Mouse (Mus musculus): Measurements from ENCODE around the gene Ankrd13d. TPM values are rescaled to one million over a fixed set of nuclear protein-coding genes. Genes with fewer than 3 reads are reported as not detected.

The Ankrd13d gene
- polyA plus RNA-seq, 1 experiment from 2014 or later, result 11.9 TPM

- peak; percentile 14; the same call in 1 of the 2 replicates for ATAC-seq (ENCODE audit: insufficient read depth, low FRiP score)
- Histone ChIP-seq H3K4me2 (ENCODE audit: low read depth, low read length) (no peak overlapping the region), H3K27ac (ENCODE audit: low read length) (no peak overlapping the region), H3K4me1 (ENCODE audit: control insufficient read depth, insufficient read depth, low read length) (peaks cover 22% of the 10 kb centered on the region), H3K4me3 (replicated peaks; ENCODE audit: low read length) (no peak overlapping the region), H3K9me3 (replicated peaks; ENCODE audit: control insufficient read depth, low read length) (no peaks in the 10 kb centered on the region), H3K9ac (ENCODE audit: low read length) (0 out of 2 replicates have a peak overlapping the region, but pooled peaks have one; percentile 16), H3K27me3 (ENCODE audit: control insufficient read depth, insufficient read depth, low read length) (no peaks in the 10 kb centered on the region), H3K36me3 (ENCODE audit: control insufficient read depth, insufficient read depth, low read length) (no peaks in the 10 kb centered on the region)
- WGBS, result 15% methylated on average over 8 of the region's 8 CpGs
Observed at GRCm38 (mm10) chr19:4227894-4228678, 54.9 kb downstream of the Ankrd13d start.

DNA sequence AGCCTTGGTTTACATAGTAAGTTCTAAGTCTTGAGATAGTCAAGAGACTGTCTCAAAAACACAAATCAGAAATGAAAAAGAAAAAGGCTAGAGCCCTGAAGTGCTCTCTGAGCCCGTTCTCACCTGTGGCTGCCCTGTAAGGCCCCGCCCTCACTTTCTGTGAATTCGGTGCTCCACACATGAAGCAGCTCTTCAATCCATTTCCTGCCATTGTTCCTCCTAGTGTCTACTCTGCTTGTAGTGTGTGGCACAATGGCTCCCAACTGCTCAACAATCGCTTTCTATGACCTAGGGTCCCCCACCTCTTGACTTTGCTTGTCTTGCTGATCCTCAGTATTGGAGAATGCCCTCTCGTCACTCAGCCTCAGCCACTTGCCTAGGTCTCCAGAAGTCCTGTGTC, 55.5 kb downstream of the Ankrd13d start:
- Histone ChIP-seq H3K9ac (ENCODE audit: low read length) (no peak overlapping the region), H3K4me1 (ENCODE audit: control insufficient read depth, insufficient read depth, low read length) (peaks cover 22% of the 10 kb centered on the region), H3K27ac (ENCODE audit: low read length) (no peak overlapping the region)

DNA sequence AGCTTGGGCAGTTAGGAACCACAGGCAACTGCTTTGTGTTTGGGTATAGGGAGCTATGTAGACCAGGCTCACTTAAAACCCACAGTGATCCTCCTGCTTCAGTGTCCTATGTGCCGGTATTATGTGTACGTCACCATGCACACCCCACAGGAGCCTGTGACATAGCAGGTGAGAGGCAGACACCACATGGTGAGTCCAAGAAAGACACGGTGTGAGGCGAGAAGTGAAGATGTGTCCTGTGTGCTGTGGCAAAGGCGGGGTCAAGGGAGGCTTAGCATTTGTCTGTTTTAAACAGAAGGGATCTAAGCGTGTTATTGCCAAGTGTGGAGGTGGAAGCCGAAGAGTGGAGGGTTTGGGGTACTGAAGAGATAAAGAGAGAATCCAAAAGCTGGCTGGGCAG, 56.2 kb downstream of the Ankrd13d start:
- no peak overlapping the region for H3K9ac ChIP-seq (ENCODE audit: low read length)
- no peaks in the 10 kb centered on the region for H3K9me3 ChIP-seq (replicated peaks; ENCODE audit: control insufficient read depth, low read length)
- ATAC-seq (ENCODE audit: insufficient read depth, low FRiP score), result no peak
- no peaks in the 10 kb centered on the region for H3K36me3 ChIP-seq (ENCODE audit: control insufficient read depth, insufficient read depth, low read length)
- no peak overlapping the region for H3K27ac ChIP-seq (ENCODE audit: low read length)
- H3K4me2 ChIP-seq (ENCODE audit: low read depth, low read length), result no peak overlapping the region
- H3K4me3 ChIP-seq (replicated peaks; ENCODE audit: low read length), result no peak overlapping the region
- H3K27me3 ChIP-seq (ENCODE audit: control insufficient read depth, insufficient read depth, low read length), result no peaks in the 10 kb centered on the region
- H3K4me1 ChIP-seq (ENCODE audit: control insufficient read depth, insufficient read depth, low read length), result peaks cover 25% of the 10 kb centered on the region
- WGBS, result 82% methylated on average over 7 of the region's 7 CpGs

More for the DNA sequence above, 55.5 kb downstream of the Ankrd13d start:
- no peak overlapping the region for H3K4me2 ChIP-seq (ENCODE audit: low read depth, low read length)
- ATAC-seq (ENCODE audit: insufficient read depth, low FRiP score), result no peak
- 76% methylated on average over 5 of the region's 5 CpGs for WGBS
- no peaks in the 10 kb centered on the region for H3K27me3 ChIP-seq (ENCODE audit: control insufficient read depth, insufficient read depth, low read length)
- H3K36me3 ChIP-seq (ENCODE audit: control insufficient read depth, insufficient read depth, low read length), result no peaks in the 10 kb centered on the region
- H3K4me3 ChIP-seq (replicated peaks; ENCODE audit: low read length), result no peak overlapping the region
- H3K9me3 ChIP-seq (replicated peaks; ENCODE audit: control insufficient read depth, low read length), result no peaks in the 10 kb centered on the region

- no peak for ATAC-seq (ENCODE audit: insufficient read depth, low FRiP score)
- peak overlapping the region; percentile 19; the same call in 1 of the 2 replicates for H3K9ac ChIP-seq (ENCODE audit: low read length)
- H3K36me3 ChIP-seq (ENCODE audit: control insufficient read depth, insufficient read depth, low read length), result no peaks in the 10 kb centered on the region
- no peak overlapping the region for H3K4me2 ChIP-seq (ENCODE audit: low read depth, low read length)
- peaks cover 41% of the 10 kb centered on the region for H3K4me1 ChIP-seq (ENCODE audit: control insufficient read depth, insufficient read depth, low read length)
- 55% methylated on average over 11 of the region's 11 CpGs for WGBS
- no peaks in the 10 kb centered on the region for H3K27me3 ChIP-seq (ENCODE audit: control insufficient read depth, insufficient read depth, low read length)
- H3K27ac ChIP-seq (ENCODE audit: low read length), result no peak overlapping the region
- no peaks in the 10 kb centered on the region for H3K9me3 ChIP-seq (replicated peaks; ENCODE audit: control insufficient read depth, low read length)
- no peak overlapping the region for H3K4me3 ChIP-seq (replicated peaks; ENCODE audit: low read length)
Observed at GRCm38 (mm10) chr19:4222165-4222564, 60.8 kb downstream of the Ankrd13d start.

GRCm38 (mm10) chr19:4220957-4221743, 61.8 kb downstream of the Ankrd13d start:
- Histone ChIP-seq H3K9me3 (replicated peaks; ENCODE audit: control insufficient read depth, low read length) (no peaks in the 10 kb centered on the region), H3K27ac (ENCODE audit: low read length) (peak overlapping the region; percentile 78), H3K9ac (ENCODE audit: low read length) (peak overlapping the region; percentile 53), H3K36me3 (ENCODE audit: control insufficient read depth, insufficient read depth, low read length) (no peaks in the 10 kb centered on the region), H3K27me3 (ENCODE audit: control insufficient read depth, insufficient read depth, low read length) (no peaks in the 10 kb centered on the region), H3K4me2 (ENCODE audit: low read depth, low read length) (peak overlapping the region; percentile 44), H3K4me1 (ENCODE audit: control insufficient read depth, insufficient read depth, low read length) (peaks cover 51% of the 10 kb centered on the region), H3K4me3 (replicated peaks; ENCODE audit: low read length) (0 out of 2 replicates have a peak overlapping the region, but pooled peaks have one; percentile 7)
- 27% methylated on average over 14 of the region's 14 CpGs for WGBS
- ATAC-seq (ENCODE audit: insufficient read depth, low FRiP score), result peak; percentile 69

DNA sequence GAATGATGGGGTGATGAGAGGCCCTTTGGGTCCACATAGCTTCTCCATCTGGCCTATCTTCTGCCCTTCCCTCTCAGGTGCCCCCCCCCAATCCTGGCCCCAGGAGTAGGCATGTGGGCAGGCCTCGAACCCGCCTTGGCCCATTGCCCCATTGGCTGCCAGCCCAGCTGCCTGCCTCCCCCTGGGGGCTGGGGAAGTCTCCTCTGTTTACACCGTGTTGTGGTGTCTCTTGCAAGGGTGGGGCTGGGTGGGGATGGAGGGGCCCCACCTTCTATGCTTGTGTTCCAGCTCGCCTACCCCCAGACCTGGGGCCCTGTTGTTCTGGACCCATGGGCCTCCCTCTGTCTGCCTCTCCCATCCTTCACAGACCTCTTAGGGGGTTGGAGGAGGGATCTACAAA, 62.5 kb downstream of the Ankrd13d start:
- peak overlapping the region; percentile 68 for H3K27ac ChIP-seq (ENCODE audit: low read length)
- H3K27me3 ChIP-seq (ENCODE audit: control insufficient read depth, insufficient read depth, low read length), result no peaks in the 10 kb centered on the region
- H3K4me3 ChIP-seq (replicated peaks; ENCODE audit: low read length), result no peak overlapping the region
- H3K36me3 ChIP-seq (ENCODE audit: control insufficient read depth, insufficient read depth, low read length), result no peaks in the 10 kb centered on the region
- peak overlapping the region; percentile 28; the same call in 1 of the 2 replicates for H3K4me2 ChIP-seq (ENCODE audit: low read depth, low read length)
- no peaks in the 10 kb centered on the region for H3K9me3 ChIP-seq (replicated peaks; ENCODE audit: control insufficient read depth, low read length)
- H3K9ac ChIP-seq (ENCODE audit: low read length), result peak overlapping the region; percentile 53
- peaks cover 58% of the 10 kb centered on the region for H3K4me1 ChIP-seq (ENCODE audit: control insufficient read depth, insufficient read depth, low read length)
- 26% methylated on average over 4 of the region's 4 CpGs for WGBS
- ATAC-seq (ENCODE audit: insufficient read depth, low FRiP score), result peak; percentile 18; the same call in 1 of the 2 replicates

Small RNA genes within 50 kb of the gene (microRNA-seq; reads per million reads assigned to microRNA genes)
- 0.66 reads per million for gene Mir6985

Other genes starting within 250 kb of the Ankrd13d start
- 793 and 833 TPM in 2 replicates for gene Gstp1, start 245.2 kb downstream of the Ankrd13d start, polyA plus RNA-seq (2015; fragmentation: Nextera tagmentation; extraction: Ambion mirVana)
- gene Gstp2, start 237.1 kb downstream of the Ankrd13d start, polyA plus RNA-seq (2015; fragmentation: Nextera tagmentation; extraction: Ambion mirVana), result 24.2 and 28.7 TPM in 2 replicates
- gene Gstp3, start 223.6 kb downstream of the Ankrd13d start, polyA plus RNA-seq (2015; fragmentation: Nextera tagmentation; extraction: Ambion mirVana), result 5.3 and 6.1 TPM in 2 replicates
- gene Cabp2, start 201.6 kb downstream of the Ankrd13d start, polyA plus RNA-seq (2015; fragmentation: Nextera tagmentation; extraction: Ambion mirVana), result 2.9 and 4.2 TPM in 2 replicates
- gene Cdk2ap2, start 186.0 kb downstream of the Ankrd13d start, polyA plus RNA-seq (2015; fragmentation: Nextera tagmentation; extraction: Ambion mirVana), result 115 and 128 TPM in 2 replicates
- gene Pitpnm1, start 183.1 kb downstream of the Ankrd13d start, polyA plus RNA-seq (2015; fragmentation: Nextera tagmentation; extraction: Ambion mirVana), result 13.8 and 14.9 TPM in 2 replicates
- gene Aip, start 157.3 kb downstream of the Ankrd13d start, polyA plus RNA-seq (2015; fragmentation: Nextera tagmentation; extraction: Ambion mirVana), result 86.9 and 90.8 TPM in 2 replicates
- gene Gpr152, start 143.3 kb downstream of the Ankrd13d start, polyA plus RNA-seq (2015; fragmentation: Nextera tagmentation; extraction: Ambion mirVana), result not detected in 2 replicates
- gene Cabp4, start 139.1 kb downstream of the Ankrd13d start, polyA plus RNA-seq (2015; fragmentation: Nextera tagmentation; extraction: Ambion mirVana), result 0.12 TPM in 1 of 2 replicates, not detected in the other
- 176 and 182 TPM in 2 replicates for gene Coro1b, start 134.5 kb downstream of the Ankrd13d start, polyA plus RNA-seq (2015; fragmentation: Nextera tagmentation; extraction: Ambion mirVana)
- 5.8 and 6.2 TPM in 2 replicates for gene Ptprcap, start 129.5 kb downstream of the Ankrd13d start, polyA plus RNA-seq (2015; fragmentation: Nextera tagmentation; extraction: Ambion mirVana)
- 50.2 and 60.4 TPM in 2 replicates for gene Rps6kb2, start 119.8 kb downstream of the Ankrd13d start, polyA plus RNA-seq (2015; fragmentation: Nextera tagmentation; extraction: Ambion mirVana)
- gene Carns1, start 107.7 kb downstream of the Ankrd13d start, polyA plus RNA-seq (2015; fragmentation: Nextera tagmentation; extraction: Ambion mirVana), result 1.8 and 3.1 TPM in 2 replicates
- 3.6 and 3.8 TPM in 2 replicates for gene Tbc1d10c, start 91.9 kb downstream of the Ankrd13d start, polyA plus RNA-seq (2015; fragmentation: Nextera tagmentation; extraction: Ambion mirVana)
- gene Ppp1ca, start 91.1 kb downstream of the Ankrd13d start, polyA plus RNA-seq (2015; fragmentation: Nextera tagmentation; extraction: Ambion mirVana), result 727 and 779 TPM in 2 replicates
- 26.2 and 26.7 TPM in 2 replicates for gene Rad9a, start 81.5 kb downstream of the Ankrd13d start, polyA plus RNA-seq (2015; fragmentation: Nextera tagmentation; extraction: Ambion mirVana)
- 5.3 and 6.3 TPM in 2 replicates for gene Clcf1, start 68.9 kb downstream of the Ankrd13d start, polyA plus RNA-seq (2015; fragmentation: Nextera tagmentation; extraction: Ambion mirVana)
- not detected in 2 replicates for gene AC109138.7, start 68.8 kb downstream of the Ankrd13d start, polyA plus RNA-seq (2015; fragmentation: Nextera tagmentation; extraction: Ambion mirVana)
- 36.3 and 38.0 TPM in 2 replicates for gene Pold4, start 51.2 kb downstream of the Ankrd13d start, polyA plus RNA-seq (2015; fragmentation: Nextera tagmentation; extraction: Ambion mirVana)
- gene Ssh3, start 14.0 kb downstream of the Ankrd13d start, polyA plus RNA-seq (2015; fragmentation: Nextera tagmentation; extraction: Ambion mirVana), result 44.5 and 53.2 TPM in 2 replicates
- gene Grk2, start 23.1 kb upstream of the Ankrd13d start, polyA plus RNA-seq (2015; fragmentation: Nextera tagmentation; extraction: Ambion mirVana), result 18.0 and 20.0 TPM in 2 replicates
- 35.9 and 37.0 TPM in 2 replicates for gene Kdm2a, start 115.1 kb upstream of the Ankrd13d start, polyA plus RNA-seq (2015; fragmentation: Nextera tagmentation; extraction: Ambion mirVana)
- 24.3 and 36.4 TPM in 2 replicates for gene Rhod, start 156.3 kb upstream of the Ankrd13d start, polyA plus RNA-seq (2015; fragmentation: Nextera tagmentation; extraction: Ambion mirVana)
- gene Syt12, start 194.3 kb upstream of the Ankrd13d start, polyA plus RNA-seq (2015; fragmentation: Nextera tagmentation; extraction: Ambion mirVana), result 0.75 and 0.96 TPM in 2 replicates
- gene 2010003K11Rik, start 215.4 kb upstream of the Ankrd13d start, polyA plus RNA-seq (2015; fragmentation: Nextera tagmentation; extraction: Ambion mirVana), result 1.8 and 2.5 TPM in 2 replicates
- 24.0 and 30.0 TPM in 2 replicates for gene Pcx, start 227.3 kb upstream of the Ankrd13d start, polyA plus RNA-seq (2015; fragmentation: Nextera tagmentation; extraction: Ambion mirVana)